Mouse (Mus musculus): ENCODE results near the gene Ajuba. TPM values are rescaled to one million over a fixed set of nuclear protein-coding genes. Genes with fewer than 3 reads are reported as not detected.

Ajuba gene
- total and polyA plus RNA-seq, 3 experiments = 0.08 TPM; not detected in 1

DNA sequence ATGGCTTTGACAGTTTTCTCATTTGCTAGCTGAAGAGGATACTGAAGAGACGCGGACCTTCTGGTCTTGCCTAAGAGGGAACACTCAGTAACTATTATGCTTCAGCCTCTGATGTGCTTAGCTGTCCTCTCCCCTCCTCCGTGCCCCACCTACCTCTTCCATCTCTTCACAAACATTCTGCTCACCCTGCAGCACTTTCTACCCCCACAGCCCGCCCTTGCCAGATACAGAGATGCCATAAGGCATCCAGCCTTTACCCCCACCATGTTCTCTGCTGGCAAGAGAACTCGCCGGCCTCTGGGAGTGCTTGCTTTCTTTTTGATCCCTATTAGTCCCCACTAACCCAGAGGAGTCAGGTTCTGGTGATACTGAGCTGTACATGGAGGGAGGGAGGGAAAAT is 33.3 kb upstream of the Ajuba start:
- H3K36me3 ChIP-seq (ENCODE audit: control insufficient read depth in 1 of 2, insufficient read depth in 2 of 2, low read length in 2 of 2) = peaks cover 0 to 3% of the 10 kb centered on the region in 2 experiments; a peak in 1 of 4 replicates
- no peak overlapping the region for H3K4me3 ChIP-seq (ENCODE audit: control insufficient read depth in 1 of 2, insufficient read depth in 1 of 2, low read depth in 2 of 2, low read length in 2 of 2)
- no peaks in the 10 kb centered on the region for H3K27me3 ChIP-seq (ENCODE audit: control insufficient read depth in 1 of 2, insufficient read depth in 2 of 2, low read length in 2 of 2)
- H3K27ac ChIP-seq (ENCODE audit: control insufficient read depth, low read depth, low read length) = no peak overlapping the region
- no peak overlapping the region for H3K9ac ChIP-seq (ENCODE audit: control insufficient read depth, low read depth, low read length, poor library complexity, severe bottlenecking)
- H3K79me2 ChIP-seq (ENCODE audit: control insufficient read depth, insufficient read depth, low read length, poor library complexity) = peaks cover 2% of the 10 kb centered on the region; the same call in 1 of the 2 replicates
- no peak for TF ChIP-seq ELF1 (IDR thresholded peaks at IDR 0.05; ENCODE audit: low read depth, low read length)
- no peak for TF ChIP-seq BHLHE40 (IDR thresholded peaks at IDR 0.05; ENCODE audit: borderline replicate concordance, low read depth, low read length)
- no peak for TF ChIP-seq ETS1 (IDR thresholded peaks at IDR 0.05; ENCODE audit: low read depth, low read length)
- TF ChIP-seq TBP (IDR thresholded peaks at IDR 0.05; ENCODE audit: low read depth, low read length) = no peak
- no peak for TF ChIP-seq MAFK (IDR thresholded peaks at IDR 0.05; ENCODE audit: borderline replicate concordance, low read depth, low read length)
- no peak for TF ChIP-seq SMC3 (IDR thresholded peaks at IDR 0.05; ENCODE audit: low read depth, low read length)
- no peak for TF ChIP-seq RCOR1 (IDR thresholded peaks at IDR 0.05; ENCODE audit: low read depth, low read length)
- no peak for TF ChIP-seq GABPA (IDR thresholded peaks at IDR 0.05; ENCODE audit: low read depth, low read length)
- no peak for TF ChIP-seq TCF12 (IDR thresholded peaks at IDR 0.05; ENCODE audit: low read depth, low read length)
- TF ChIP-seq SIN3A (IDR thresholded peaks at IDR 0.05; ENCODE audit: low read length) = no peak
- no peak for TF ChIP-seq TAL1 (IDR thresholded peaks at IDR 0.05; ENCODE audit: low read length)
- peaks cover 0 to 5% of the 10 kb centered on the region in 2 experiments; a peak in 2 of 4 replicates for H3K4me1 ChIP-seq (ENCODE audit: control insufficient read depth in 1 of 2, insufficient read depth in 2 of 2, low read length in 2 of 2)
- H3K9me3 ChIP-seq (replicated peaks; ENCODE audit: insufficient read depth, low read length) = no peaks in the 10 kb centered on the region
- no peak for DNase-seq (ENCODE audit: low read depth, low spot score)

- no peaks in the 10 kb centered on the region for H3K27me3 ChIP-seq (ENCODE audit: control insufficient read depth in 1 of 2, insufficient read depth in 2 of 2, low read length in 2 of 2)
- H3K9ac ChIP-seq (ENCODE audit: control insufficient read depth, low read depth, low read length, poor library complexity, severe bottlenecking) = no peak overlapping the region
- H3K27ac ChIP-seq (ENCODE audit: control insufficient read depth, low read depth, low read length) = no peak overlapping the region
- no peaks in the 10 kb centered on the region for H3K9me3 ChIP-seq (replicated peaks; ENCODE audit: insufficient read depth, low read length)
- H3K4me3 ChIP-seq (ENCODE audit: control insufficient read depth in 1 of 2, insufficient read depth in 1 of 2, low read depth in 2 of 2, low read length in 2 of 2) = no peak overlapping the region
- H3K79me2 ChIP-seq (ENCODE audit: control insufficient read depth, insufficient read depth, low read length, poor library complexity) = peaks cover 2% of the 10 kb centered on the region; the same call in 1 of the 2 replicates
- H3K4me1 ChIP-seq (ENCODE audit: control insufficient read depth in 1 of 2, insufficient read depth in 2 of 2, low read length in 2 of 2) = peaks cover 0 to 5% of the 10 kb centered on the region in 2 experiments; a peak in 2 of 4 replicates
- H3K36me3 ChIP-seq (ENCODE audit: control insufficient read depth in 1 of 2, insufficient read depth in 2 of 2, low read length in 2 of 2) = peaks cover 0 to 3% of the 10 kb centered on the region in 2 experiments; a peak in 1 of 4 replicates
- peak; percentile 78 for DNase-seq (ENCODE audit: low read depth, low spot score)
- TF ChIP-seq MAX (IDR thresholded peaks at IDR 0.05; ENCODE audit: low read length) (no peak), MAZ (IDR thresholded peaks at IDR 0.05; ENCODE audit: low read depth, low read length) (no peak), TCF12 (IDR thresholded peaks at IDR 0.05; ENCODE audit: low read depth, low read length) (no peak), KAT2A (conservative IDR thresholded peaks at IDR 0.05; ENCODE audit: low read depth, low read length) (no peak), ELF1 (IDR thresholded peaks at IDR 0.05; ENCODE audit: low read depth, low read length) (no peak), MXI1 (IDR thresholded peaks at IDR 0.05; ENCODE audit: low read depth, low read length) (no peak), MYC (IDR thresholded peaks at IDR 0.05; ENCODE audit: low read depth, low read length) (no peak), USF2 (IDR thresholded peaks at IDR 0.05; ENCODE audit: borderline replicate concordance in 1 of 2, insufficient read depth in 1 of 2, low read depth in 1 of 2, low read length in 2 of 2) (no peak), SMC3 (IDR thresholded peaks at IDR 0.05; ENCODE audit: low read depth, low read length) (peak; percentile 74), MAFK (IDR thresholded peaks at IDR 0.05; ENCODE audit: borderline replicate concordance, low read depth, low read length) (no peak), JUND (IDR thresholded peaks at IDR 0.05; ENCODE audit: low read depth, low read length) (0 out of 2 replicates have a peak, but pooled peaks have one; percentile 54), EP300 (IDR thresholded peaks at IDR 0.05; ENCODE audit: low read depth in 1 of 2, low read length in 2 of 2) (no peak), ETS1 (IDR thresholded peaks at IDR 0.05; ENCODE audit: low read depth, low read length) (no peak), MEF2A (IDR thresholded peaks at IDR 0.05; ENCODE audit: extremely low read depth, insufficient replicate concordance, low read depth, low read length, poor library complexity, severe bottlenecking) (no peak), TAL1 (IDR thresholded peaks at IDR 0.05; ENCODE audit: low read length) (no peak), RCOR1 (IDR thresholded peaks at IDR 0.05; ENCODE audit: low read depth, low read length) (no peak), POLR2AphosphoS5 (IDR thresholded peaks at IDR 0.05; ENCODE audit: borderline replicate concordance, low read depth, low read length) (no peak), TBP (IDR thresholded peaks at IDR 0.05; ENCODE audit: low read depth, low read length) (0 out of 2 replicates have a peak, but pooled peaks have one; percentile 55), HCFC1 (IDR thresholded peaks at IDR 0.05; ENCODE audit: low read depth, low read length) (0 out of 2 replicates have a peak, but pooled peaks have one; percentile 25), E2F4 (IDR thresholded peaks at IDR 0.05; ENCODE audit: borderline replicate concordance, low read depth, low read length) (no peak), CHD2 (IDR thresholded peaks at IDR 0.05; ENCODE audit: low read length) (no peak), CHD1 (IDR thresholded peaks at IDR 0.05; ENCODE audit: low read depth, low read length) (no peak), GABPA (IDR thresholded peaks at IDR 0.05; ENCODE audit: low read depth, low read length) (no peak), ZNF384 (IDR thresholded peaks at IDR 0.05; ENCODE audit: low read depth, low read length) (no peak), USF1 (IDR thresholded peaks at IDR 0.05; ENCODE audit: low read depth, low read length) (no peak), ZMIZ1 (IDR thresholded peaks at IDR 0.05; ENCODE audit: low read depth, low read length) (no peak), RAD21 (IDR thresholded peaks at IDR 0.05; ENCODE audit: low read depth, low read length) (peak; percentile 52)
Observed at GRCm38 (mm10) chr14:54609962-54610361, 32.6 kb upstream of the Ajuba start.
